Mouse (Mus musculus) CH12.LX (cell line): ENCODE measurements around the gene Dnase1l2. TPM values are rescaled to one million over a fixed set of nuclear protein-coding genes. Genes with fewer than 3 reads are reported as not detected.

Experiments used
- DNase-seq: peaks from one replicate; pipeline ENCODE4 v3.0.0-alpha.2; 2013; ENCODE audit errors: extremely low read depth
- H3K27ac ChIP-seq: 2 replicates; pipeline ENCODE4 v1.5.1; 2012; ENCODE audit warnings: low read depth, mild to moderate bottlenecking, control low read depth, moderate library complexity; ENCODE audit not compliant: insufficient read depth
- H3K27me3 ChIP-seq: replicated peaks from 2 replicates; pipeline ENCODE3; 2012; ENCODE audit warnings: inconsistent platforms
- H3K36me3 ChIP-seq, 2 experiments: replicated peaks in 1 of 2; 2 replicates each; pipeline versions ENCODE3 to v1.6.1; 2012; ENCODE audit warnings: inconsistent platforms in 1 of 2, low read length in 1 of 2, mild to moderate bottlenecking in 1 of 2, mixed read lengths in 1 of 2, moderate library complexity in 1 of 2; ENCODE audit not compliant: control insufficient read depth in 1 of 2, insufficient read depth in 1 of 2
- H3K4me1 ChIP-seq, 2 experiments: 2 replicates each; pipeline ENCODE4 v1.6.1; 2012; ENCODE audit warnings: inconsistent platforms in 1 of 2, moderate library complexity in 1 of 2; ENCODE audit not compliant: insufficient read depth in 2 of 2, control insufficient read depth in 1 of 2
- H3K4me2 ChIP-seq: 2 replicates; pipeline ENCODE4 v1.6.1; 2012; ENCODE audit warnings: low read depth, mild to moderate bottlenecking, control low read depth; ENCODE audit not compliant: poor library complexity, insufficient read depth, severe bottlenecking
- H3K4me3 ChIP-seq, 3 experiments: fragments of 150-350 bp in 1 of 3; sonication (generic) in 1 of 3; replicated peaks in 1 of 3; 2 replicates each; pipeline versions ENCODE3 to v1.5.1; 2011 to 2012; ENCODE audit warnings: low read depth in 2 of 3, low read length in 2 of 3, mild to moderate bottlenecking in 2 of 3, moderate library complexity in 2 of 3, control low read depth in 1 of 3, improper control_type of control experiment in 1 of 3, inconsistent platforms in 1 of 3, mixed read lengths in 1 of 3; ENCODE audit not compliant: poor library complexity in 1 of 3
- H3K79me2 ChIP-seq: replicated peaks from 2 replicates; pipeline ENCODE4 v1.6.1; 2012; ENCODE audit warnings: mild to moderate bottlenecking, moderate library complexity; ENCODE audit not compliant: control insufficient read depth, poor library complexity, insufficient read depth, severe bottlenecking; ENCODE audit errors: extremely low read depth
- H3K9ac ChIP-seq: 2 replicates; pipeline ENCODE4 v1.6.1; 2012; ENCODE audit warnings: low read depth, mild to moderate bottlenecking, control low read depth, moderate library complexity; ENCODE audit not compliant: insufficient read depth
- H3K9me3 ChIP-seq: replicated peaks from 2 replicates; pipeline ENCODE3; 2012; ENCODE audit warnings: low read length, inconsistent platforms, mixed read lengths
- CHD1 ChIP-seq: IDR thresholded peaks from 2 replicates; pipeline ENCODE4 v1.6.1; 2012; ENCODE audit warnings: low read depth, low read length, improper control_type of control experiment, inconsistent platforms
- CHD2 ChIP-seq: IDR thresholded peaks from 2 replicates; pipeline ENCODE4 v1.6.1; 2011; ENCODE audit warnings: low read length, improper control_type of control experiment
- CTCF ChIP-seq, 2 experiments: IDR thresholded peaks in 1 of 2; conservative IDR thresholded peaks in 1 of 2; 2 replicates each; pipeline ENCODE4 v1.5.1; 2011 to 2012; ENCODE audit warnings: low read depth in 2 of 2, low read length in 2 of 2, improper control_type of control experiment in 1 of 2, inconsistent platforms in 1 of 2, mild to moderate bottlenecking in 1 of 2, moderate library complexity in 1 of 2
- E2F4 ChIP-seq: IDR thresholded peaks from 2 replicates; pipeline ENCODE4 v1.6.1; 2011; ENCODE audit warnings: low read depth, low read length, improper control_type of control experiment; ENCODE audit not compliant: insufficient replicate concordance
- ELF1 ChIP-seq: IDR thresholded peaks from 2 replicates; pipeline ENCODE4 v1.6.1; 2014; ENCODE audit warnings: low read depth, mild to moderate bottlenecking, inconsistent platforms, low read length, improper control_type of control experiment
- EP300 ChIP-seq: IDR thresholded peaks from 2 replicates; pipeline ENCODE4 v1.6.1; 2011; ENCODE audit warnings: low read length, improper control_type of control experiment
- GABPA ChIP-seq: IDR thresholded peaks from 2 replicates; pipeline ENCODE4 v1.6.1; 2012; ENCODE audit warnings: low read depth, low read length, improper control_type of control experiment, inconsistent platforms; ENCODE audit not compliant: insufficient replicate concordance
- JUND ChIP-seq: conservative IDR thresholded peaks from 2 replicates; pipeline ENCODE4 v1.6.1; 2011; ENCODE audit warnings: low read depth, low read length, improper control_type of control experiment
- MAFK ChIP-seq: IDR thresholded peaks from 2 replicates; pipeline ENCODE4 v1.6.1; 2011; ENCODE audit warnings: low read length, improper control_type of control experiment; ENCODE audit not compliant: insufficient replicate concordance
- MAX ChIP-seq: IDR thresholded peaks from 2 replicates; pipeline ENCODE4 v1.6.1; 2011; ENCODE audit warnings: low read length, improper control_type of control experiment
- MAZ ChIP-seq: IDR thresholded peaks from 2 replicates; pipeline ENCODE4 v1.6.1; 2012; ENCODE audit warnings: low read depth, mild to moderate bottlenecking, inconsistent platforms, low read length, improper control_type of control experiment, moderate library complexity
- MEF2A ChIP-seq: IDR thresholded peaks from 2 replicates; pipeline ENCODE4 v1.6.1; 2014; ENCODE audit warnings: low read depth, mild to moderate bottlenecking, inconsistent platforms, low read length, improper control_type of control experiment, borderline replicate concordance
- MXI1 ChIP-seq: IDR thresholded peaks from 2 replicates; pipeline ENCODE4 v1.6.1; 2011; ENCODE audit warnings: mild to moderate bottlenecking, low read depth, low read length, improper control_type of control experiment
- MYC ChIP-seq: IDR thresholded peaks from 2 replicates; pipeline ENCODE4 v1.6.1; 2011; ENCODE audit warnings: low read depth, mild to moderate bottlenecking, improper control_type of control experiment, low read length
- NELFE ChIP-seq: IDR thresholded peaks from 2 replicates; pipeline ENCODE4 v1.6.1; 2011; ENCODE audit warnings: low read depth, low read length, improper control_type of control experiment
- NRF1 ChIP-seq: IDR thresholded peaks from 2 replicates; pipeline ENCODE4 v1.6.1; 2014; ENCODE audit warnings: low read depth, mild to moderate bottlenecking, inconsistent platforms, low read length, improper control_type of control experiment, moderate library complexity
- PAX5 ChIP-seq: IDR thresholded peaks from 2 replicates; pipeline ENCODE4 v1.6.1; 2012; ENCODE audit warnings: low read length, inconsistent platforms, mixed read lengths
- RAD21 ChIP-seq: IDR thresholded peaks from 2 replicates; pipeline ENCODE4 v1.6.1; 2011; ENCODE audit warnings: low read depth, mild to moderate bottlenecking, low read length, improper control_type of control experiment, moderate library complexity
- SIN3A ChIP-seq: IDR thresholded peaks from 2 replicates; pipeline ENCODE4 v1.6.1; 2012; ENCODE audit warnings: low read length, improper control_type of control experiment, inconsistent platforms
- SMC3 ChIP-seq: IDR thresholded peaks from 2 replicates; pipeline ENCODE4 v1.6.1; 2011; ENCODE audit warnings: low read depth, low read length, improper control_type of control experiment
- TBP ChIP-seq: conservative IDR thresholded peaks from 2 replicates; pipeline ENCODE4 v1.6.1; 2011; ENCODE audit warnings: low read depth, low read length, improper control_type of control experiment
- UBTF ChIP-seq: IDR thresholded peaks from 2 replicates; pipeline ENCODE4 v1.6.1; 2012; ENCODE audit warnings: low read depth, mild to moderate bottlenecking, inconsistent platforms, low read length, improper control_type of control experiment, moderate library complexity
- USF1 ChIP-seq: IDR thresholded peaks from 2 replicates; pipeline ENCODE4 v1.6.1; 2014; ENCODE audit warnings: low read depth, mild to moderate bottlenecking, inconsistent platforms, low read length, improper control_type of control experiment
- USF2 ChIP-seq: conservative IDR thresholded peaks from 2 replicates; pipeline ENCODE4 v1.6.1; 2011; ENCODE audit warnings: low read depth, low read length, improper control_type of control experiment
- ZMIZ1 ChIP-seq: IDR thresholded peaks from 2 replicates; pipeline ENCODE4 v1.6.1; 2012; ENCODE audit warnings: low read depth, mild to moderate bottlenecking, inconsistent platforms, low read length, improper control_type of control experiment
- ZNF384 ChIP-seq: IDR thresholded peaks from 2 replicates; pipeline ENCODE4 v1.6.1; 2012; ENCODE audit warnings: low read depth, low read length, improper control_type of control experiment, inconsistent platforms
- dilution Hi-C: fragments of 300-500 bp; cut with MboI; formaldehyde crosslinking; loops from 2 replicates; pipeline ENCODE4 v1.14.3; 2020; ENCODE audit warnings: low sequenced_read_pairs; ENCODE audit not compliant: extremely low pct_unique_long_range_greater_than_20kb, extremely low pct_ligation_motif_present
- in situ Hi-C: fragments of 300-500 bp; cut with MboI; formaldehyde crosslinking; loops from 3 replicates; pipeline ENCODE4 v1.14.3; 2019; ENCODE audit warnings: low sequenced_read_pairs, low pct_ligation_motif_present, low pct_unique_long_range_greater_than_20kb, mixed read lengths
- polyA plus RNA-seq: library from polyadenylated mRNA; unstranded; fragments of >175 nt; gene quantifications from 2 replicates; pipeline ENCODE4 v1.2.1, GENCODE M21; 2012; ENCODE audit warnings: low read depth; ENCODE audit not compliant: insufficient read length
- total RNA-seq, 2 experiments: library from RNA; depleted of rRNA; stranded (reverse); fragments of 300-350 nt in 1 of 2; fragments of >200 nt in 1 of 2; gene quantifications; 2 replicates each; pipeline ENCODE4 v1.2.3; 2012 to 2014

Gene Dnase1l2
- total and polyA plus RNA-seq, 3 experiments = 0.82 to 1.5 (median 1.1) TPM

DNA sequence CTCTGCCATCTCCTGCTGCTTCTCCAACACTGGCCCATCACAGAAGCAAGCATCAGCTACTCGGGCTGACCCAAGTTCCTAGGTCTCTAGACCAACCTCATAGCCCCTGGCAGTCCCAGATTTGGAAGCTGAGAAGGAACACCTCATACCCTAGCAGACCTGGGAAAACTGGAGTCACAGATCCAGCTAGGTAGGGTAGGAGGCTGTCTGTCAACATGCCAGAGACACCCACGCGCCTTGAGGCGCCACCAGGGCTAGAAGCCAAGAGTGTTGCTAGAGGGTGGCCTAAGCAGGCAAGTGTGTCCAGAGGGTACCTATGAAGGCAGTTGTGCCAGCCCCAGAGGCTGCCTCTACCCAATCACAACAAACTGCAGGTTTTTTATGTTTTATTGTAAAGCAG, 504 bp upstream of the Dnase1l2 start:
- Histone ChIP-seq H3K4me2 (no peak overlapping the region), H3K9me3 (no peaks in the 10 kb centered on the region), H3K36me3 (peaks cover 89 to 100% of the 10 kb centered on the region in 2 experiments), H3K9ac (no peak overlapping the region), H3K27ac (no peak overlapping the region), H3K79me2 (no peaks in the 10 kb centered on the region), H3K27me3 (no peaks in the 10 kb centered on the region), H3K4me1 (peaks cover 0 to 19% of the 10 kb centered on the region in 2 experiments; a peak in 2 of 4 replicates), H3K4me3 (no peak overlapping the region)
- dilution Hi-C loops (no loop called here), in situ Hi-C loops (no loop called here)
- no peak for TF ChIP-seq MAZ
- no peak for TF ChIP-seq USF2
- TF ChIP-seq MYC = no peak
- no peak for TF ChIP-seq ZNF384
- TF ChIP-seq E2F4 = no peak
- no peak for TF ChIP-seq JUND
- no peak for TF ChIP-seq MEF2A
- DNase-seq = no peak

DNA sequence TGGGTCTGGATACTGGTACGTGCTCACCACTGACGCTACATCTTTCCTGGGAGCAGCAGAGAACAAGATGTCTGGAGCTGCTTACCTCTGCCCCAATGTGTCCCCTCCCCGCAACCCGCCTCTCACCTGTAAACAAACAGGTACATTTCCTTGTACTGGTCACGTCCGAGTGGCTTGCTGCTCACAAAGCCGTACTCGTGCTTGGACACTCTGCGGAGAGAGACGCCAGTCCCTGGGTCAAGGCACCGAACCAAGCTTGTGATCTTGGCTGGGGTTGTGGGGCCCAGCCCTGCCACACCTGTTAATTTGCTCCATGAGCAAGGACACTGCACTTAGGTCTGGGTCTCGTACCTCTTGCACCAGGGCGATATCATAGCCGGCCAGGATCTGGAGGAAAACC, 798 bp downstream of the Dnase1l2 start:
- Histone ChIP-seq H3K36me3 (peaks cover 89 to 100% of the 10 kb centered on the region in 2 experiments), H3K79me2 (no peaks in the 10 kb centered on the region), H3K4me3 (no peak overlapping the region)
- dilution Hi-C loops = no loop called here
- DNase-seq = no peak
- TF ChIP-seq SIN3A (no peak), USF2 (no peak), CTCF (conservative IDR thresholded peaks at IDR 0.05 in 1 of 2, IDR thresholded peaks at IDR 0.05 in 1 of 2; ENCODE audit: low read depth in 2 of 2, low read length in 2 of 2) (no peak), TBP (no peak), EP300 (no peak), USF1 (no peak), CHD1 (no peak), RAD21 (no peak)
- TF ChIP-seq, all 38 proteins: peak for 0
- H3K9ac ChIP-seq = no peak overlapping the region
- no peaks in the 10 kb centered on the region for H3K9me3 ChIP-seq
- in situ Hi-C loops = no loop called here
- no peak overlapping the region for H3K4me2 ChIP-seq
- peaks cover 0 to 6% of the 10 kb centered on the region in 2 experiments; a peak in 1 of 4 replicates for H3K4me1 ChIP-seq
- no peaks in the 10 kb centered on the region for H3K27me3 ChIP-seq
- no peak overlapping the region for H3K27ac ChIP-seq

DNA sequence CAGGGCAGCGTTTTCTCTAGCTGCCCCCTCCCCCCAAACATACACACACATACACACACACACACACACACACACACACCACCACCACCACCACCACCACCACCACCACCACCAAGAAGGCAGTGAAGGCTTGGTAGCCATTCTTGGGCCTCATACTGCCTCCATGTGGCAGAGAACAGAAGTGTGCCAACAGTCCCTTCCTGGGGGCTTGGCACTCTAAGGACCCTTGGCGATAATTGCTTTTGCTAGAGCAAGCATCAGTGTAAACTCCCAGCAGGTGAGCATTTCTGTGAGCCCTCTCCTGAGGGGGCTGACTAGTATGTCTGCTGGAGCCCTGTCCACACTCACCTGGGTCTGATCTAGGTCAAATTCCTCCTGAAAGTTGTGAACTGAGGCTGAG, 1.8 kb downstream of the Dnase1l2 start:
- Histone ChIP-seq H3K36me3 (peaks cover 87 to 100% of the 10 kb centered on the region in 2 experiments), H3K9ac (no peak overlapping the region), H3K27ac (no peak overlapping the region), H3K9me3 (no peaks in the 10 kb centered on the region), H3K4me3 (no peak overlapping the region), H3K4me2 (no peak overlapping the region), H3K27me3 (no peaks in the 10 kb centered on the region), H3K79me2 (no peaks in the 10 kb centered on the region), H3K4me1 (no peaks in the 10 kb centered on the region)
- in situ Hi-C loops (no loop called here), dilution Hi-C loops (no loop called here)
- DNase-seq = no peak
- TF ChIP-seq CTCF (conservative IDR thresholded peaks at IDR 0.05 in 1 of 2, IDR thresholded peaks at IDR 0.05 in 1 of 2; ENCODE audit: low read depth in 2 of 2, low read length in 2 of 2) = peak in 1 of 2 experiments; percentile 50; a peak in 2 of 4 replicates
- TF ChIP-seq NELFE = no peak
- TF ChIP-seq ELF1 = no peak
- peak; percentile 21 for TF ChIP-seq RAD21
- peak; percentile 14; the same call in 1 of the 2 replicates for TF ChIP-seq SMC3
- TF ChIP-seq MXI1 = no peak
- TF ChIP-seq EP300 = no peak
- TF ChIP-seq MAX = no peak
- TF ChIP-seq E2F4 = no peak
- no peak for TF ChIP-seq MYC
- no peak for TF ChIP-seq CHD2
- no peak for TF ChIP-seq ZNF384
- no peak for TF ChIP-seq MAFK
- no peak for TF ChIP-seq CHD1
- TF ChIP-seq ZMIZ1 = no peak
- no peak for TF ChIP-seq UBTF
- no peak for TF ChIP-seq PAX5
- no peak for TF ChIP-seq GABPA
- TF ChIP-seq SIN3A = no peak
- no peak for TF ChIP-seq MEF2A
- no peak for TF ChIP-seq NRF1
